In genomic region chr6:16797669-16798068, GRCm38 (mm10) we compare ENCODE assay signal across 8 mouse cellular contexts.
DNase-seq lines count a peak whose midpoint lies in the region; ATAC-seq lines count a peak whose summit lies in the region.

No protein-coding gene starts in this region.

- no peak overlapping the region for H3K9ac ChIP-seq in embryonic facial prominence, embryonic 14.5 days (ENCODE audit: low read depth, low read length)
- H3K9ac ChIP-seq in midbrain, embryonic 16.5 days (ENCODE audit: low read depth, low read length), result no peak overlapping the region

- peaks cover 2% of the 10 kb centered on the region; the same call in 1 of the 2 replicates for H3K27me3 ChIP-seq in embryonic facial prominence, embryonic 14.5 days (replicated peaks; ENCODE audit: control insufficient read depth, insufficient read depth, low read length)
- no peaks in the 10 kb centered on the region for H3K27me3 ChIP-seq in midbrain, embryonic 16.5 days (ENCODE audit: control insufficient read depth, insufficient read depth, low read depth, low read length)

- no peak overlapping the region for H3K27ac ChIP-seq in embryonic facial prominence, embryonic 14.5 days (replicated peaks; ENCODE audit: low read depth, low read length)
- no peak overlapping the region for H3K27ac ChIP-seq in midbrain, embryonic 16.5 days (ENCODE audit: low read length)

- peaks cover 3% of the 10 kb centered on the region for H3K4me1 ChIP-seq in embryonic facial prominence, embryonic 14.5 days (ENCODE audit: control insufficient read depth, insufficient read depth, low read length)
- H3K4me1 ChIP-seq in midbrain, embryonic 16.5 days (ENCODE audit: control insufficient read depth, insufficient read depth, low read length), result no peaks in the 10 kb centered on the region; the same call in 1 of the 2 replicates

- DNase-seq in testis, postnatal 10 days (ENCODE audit: low spot score), result peak; percentile 40
- DNase-seq in testis, postnatal 14 days (ENCODE audit: low spot score), result no peak
- DNase-seq in embryonic facial prominence, embryonic 14.5 days (ENCODE audit: low spot score), result peak; percentile 88
- DNase-seq in hindlimb bud, embryonic 11.5 days (ENCODE audit: extremely low spot score, low read depth, low spot score), result peak; percentile 28
- peak; percentile 33 to 38 for DNase-seq in left cerebral cortex, adult 9 months (ENCODE audit: low spot score in 2 of 2)
- DNase-seq in liver, result no peak
- DNase-seq in thymus, postnatal 10 days (ENCODE audit: low spot score in 2 of 2), result no peak

- peak; percentile 41; the same call in 1 of the 2 replicates for ATAC-seq in embryonic facial prominence, embryonic 14.5 days (ENCODE audit: low read depth)
- peak; percentile 82 for ATAC-seq in midbrain, embryonic 16.5 days

- H3K4me2 ChIP-seq in embryonic facial prominence, embryonic 14.5 days (ENCODE audit: low read depth, low read length), result 0 out of 2 replicates have a peak overlapping the region, but pooled peaks have one; percentile 19
- peak overlapping the region; percentile 39 for H3K4me2 ChIP-seq in midbrain, embryonic 16.5 days (ENCODE audit: low read length)

- H3K36me3 ChIP-seq in embryonic facial prominence, embryonic 14.5 days (ENCODE audit: control insufficient read depth, insufficient read depth, low read length), result no peaks in the 10 kb centered on the region
- H3K36me3 ChIP-seq in midbrain, embryonic 16.5 days (ENCODE audit: control insufficient read depth, insufficient read depth, low read length), result no peaks in the 10 kb centered on the region

- no peak overlapping the region for H3K4me3 ChIP-seq in embryonic facial prominence, embryonic 14.5 days (ENCODE audit: low read depth, low read length)
- H3K4me3 ChIP-seq in midbrain, embryonic 16.5 days (ENCODE audit: low read depth, low read length), result no peak overlapping the region

- WGBS in embryonic facial prominence, embryonic 14.5 days, result 13% methylated on average over 10 of the region's 10 CpGs
- 24% methylated on average over 10 of the region's 10 CpGs for WGBS in midbrain, embryonic 16.5 days

- no peaks in the 10 kb centered on the region for H3K9me3 ChIP-seq in embryonic facial prominence, embryonic 14.5 days (ENCODE audit: control insufficient read depth, low read length)
- no peaks in the 10 kb centered on the region for H3K9me3 ChIP-seq in midbrain, embryonic 16.5 days (replicated peaks; ENCODE audit: control insufficient read depth, low read length, poor library complexity, severe bottlenecking)

Comparison
In these comparisons a context has a peak if more than half of its experiments do, and no peak if none do; other contexts are left out.
1. DNase-seq: peak in testis, postnatal 10 days (single experiment), embryonic facial prominence, embryonic 14.5 days (single experiment), hindlimb bud, embryonic 11.5 days (single experiment) and left cerebral cortex, adult 9 months (2 of 2); none in testis, postnatal 14 days (single experiment), liver (single experiment) and thymus, postnatal 10 days (0 of 2).